Mouse (Mus musculus): ENCODE measurements around the gene Apoo. TPM values are rescaled to one million over a fixed set of nuclear protein-coding genes. Genes with fewer than 3 reads are reported as not detected.

Apoo gene
- polyA plus RNA-seq, 1 experiment from 2014 or later: 65.0 TPM

Small RNA genes within 50 kb of the gene (microRNA-seq; reads per million reads assigned to microRNA genes)
- not detected for gene Gm44477 (ENCODE audit: borderline number of aligned reads)

Other genes with a start within 250 kb of the Apoo start
- 32.2 and 37.5 TPM in 2 replicates for gene Zfx, start 243.4 kb upstream of the Apoo start, polyA plus RNA-seq (2014; fragmentation: Nextera tagmentation; extraction: Ambion mirVana)
- gene Eif2s3x, start 154.3 kb upstream of the Apoo start, polyA plus RNA-seq (2014; fragmentation: Nextera tagmentation; extraction: Ambion mirVana): 73.0 and 116 TPM in 2 replicates
- 9.1 and 10.4 TPM in 2 replicates for gene Klhl15, start 132.5 kb upstream of the Apoo start, polyA plus RNA-seq (2014; fragmentation: Nextera tagmentation; extraction: Ambion mirVana)
- gene Fam90a1b, start 340 bp upstream of the Apoo start, polyA plus RNA-seq (2014; fragmentation: Nextera tagmentation; extraction: Ambion mirVana): not detected in 2 replicates
- 701 and 707 TPM in 2 replicates for gene Maged1, start 175.0 kb downstream of the Apoo start, polyA plus RNA-seq (2014; fragmentation: Nextera tagmentation; extraction: Ambion mirVana)